Mouse (Mus musculus): Measurements from ENCODE around the gene Nt5c2.

Nt5c2 gene

DNA sequence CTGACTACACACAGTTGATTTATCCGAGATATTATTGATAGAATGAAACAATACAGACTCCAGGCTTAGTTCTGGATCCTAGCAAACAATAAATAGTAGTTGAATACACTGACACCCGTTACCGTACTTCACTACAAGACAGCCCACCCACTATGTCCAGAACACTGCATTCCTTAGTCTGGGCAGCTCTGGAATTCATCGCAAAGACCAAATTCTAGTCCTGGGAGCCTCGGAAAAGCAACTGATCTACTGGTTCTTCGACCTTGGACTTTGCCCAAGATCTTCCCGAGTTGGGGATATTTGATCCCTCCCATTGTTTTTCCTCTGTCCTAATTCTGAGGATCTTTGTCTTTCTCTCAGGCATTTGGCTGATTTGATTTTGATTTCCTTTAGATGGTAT is 52.1 kb downstream of the Nt5c2 start:
- no peak for DNase-seq

DNA sequence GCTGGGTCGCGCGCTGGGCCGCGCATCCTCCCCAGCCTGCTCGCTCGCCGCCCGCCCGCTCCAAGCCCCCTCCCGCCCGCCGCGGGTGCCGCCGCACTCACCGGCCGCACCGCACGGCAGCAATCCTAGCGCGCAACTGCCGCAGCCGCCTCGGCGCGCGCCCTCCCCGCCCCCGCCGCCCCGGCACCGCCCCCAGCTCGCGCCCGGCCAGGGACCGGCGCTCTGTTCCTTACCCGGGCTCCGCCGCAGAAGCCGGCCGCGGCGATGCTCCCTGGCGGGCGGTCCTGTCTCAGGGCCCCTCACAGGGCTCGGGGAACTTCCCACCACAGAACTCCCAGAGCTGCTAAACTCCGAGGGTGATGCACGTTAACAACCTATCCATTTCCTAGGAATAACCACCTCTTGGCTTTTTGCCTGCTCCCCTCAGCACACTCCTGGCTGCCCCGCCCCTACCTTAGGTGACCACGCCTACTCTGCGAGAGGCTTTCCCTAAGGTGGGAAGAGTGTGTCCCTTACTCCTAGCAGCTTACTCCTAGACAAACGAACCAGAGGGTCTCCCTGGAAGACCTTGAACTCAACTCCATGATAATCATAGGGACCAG is 52.7 kb downstream of the Nt5c2 start:
- DNase-seq, result peak; percentile 85

DNA sequence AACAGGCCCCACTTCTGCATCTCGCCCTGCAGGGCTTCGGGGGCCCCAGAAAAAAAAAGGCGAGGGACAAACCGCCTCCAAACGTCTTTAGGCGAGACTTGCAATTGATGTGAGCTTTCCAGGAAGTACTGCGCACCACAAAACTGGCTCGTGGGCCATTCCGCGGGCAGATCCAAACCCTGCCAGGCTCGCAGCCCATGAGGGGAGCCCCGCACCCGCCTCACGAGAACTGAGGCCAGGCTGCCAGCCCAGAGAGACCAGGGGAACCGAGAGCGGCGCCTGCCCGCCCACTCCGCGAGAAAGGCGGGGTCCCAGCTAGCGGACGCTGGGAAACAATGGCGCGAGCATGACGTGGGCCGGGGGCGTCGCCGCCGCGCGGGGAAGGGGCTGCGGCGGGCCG is 53.3 kb downstream of the Nt5c2 start:
- DNase-seq, result peak; percentile 83

DNA sequence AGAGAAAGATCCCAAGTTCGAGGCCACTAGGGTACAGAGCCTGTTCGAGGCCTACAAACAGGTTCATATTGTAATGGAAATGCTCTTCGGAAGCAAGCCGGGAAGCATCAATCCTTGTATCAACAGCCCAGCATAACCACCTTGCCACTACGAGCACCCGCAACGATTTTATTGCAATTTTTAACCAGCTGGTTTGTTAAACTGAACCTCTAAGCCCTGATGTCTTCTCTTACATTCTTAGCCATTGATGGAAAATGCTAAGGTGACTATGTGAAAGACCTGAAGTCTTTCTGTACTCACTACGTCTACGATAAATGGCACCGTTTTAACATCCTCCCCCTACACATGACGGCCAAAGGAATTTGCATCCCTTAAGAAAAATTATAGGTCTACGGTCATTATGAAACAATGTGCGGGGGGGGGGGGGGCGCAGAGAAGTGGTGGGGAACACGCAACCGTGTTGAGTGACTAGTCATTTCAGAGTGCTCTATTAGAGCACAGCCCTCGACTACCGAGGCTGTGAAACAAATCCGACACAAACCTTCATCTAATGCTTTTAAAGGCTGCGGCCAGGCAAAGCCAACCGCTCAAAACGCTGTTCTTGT is 53.8 kb downstream of the Nt5c2 start:
- DNase-seq, result peak; percentile 18

DNA sequence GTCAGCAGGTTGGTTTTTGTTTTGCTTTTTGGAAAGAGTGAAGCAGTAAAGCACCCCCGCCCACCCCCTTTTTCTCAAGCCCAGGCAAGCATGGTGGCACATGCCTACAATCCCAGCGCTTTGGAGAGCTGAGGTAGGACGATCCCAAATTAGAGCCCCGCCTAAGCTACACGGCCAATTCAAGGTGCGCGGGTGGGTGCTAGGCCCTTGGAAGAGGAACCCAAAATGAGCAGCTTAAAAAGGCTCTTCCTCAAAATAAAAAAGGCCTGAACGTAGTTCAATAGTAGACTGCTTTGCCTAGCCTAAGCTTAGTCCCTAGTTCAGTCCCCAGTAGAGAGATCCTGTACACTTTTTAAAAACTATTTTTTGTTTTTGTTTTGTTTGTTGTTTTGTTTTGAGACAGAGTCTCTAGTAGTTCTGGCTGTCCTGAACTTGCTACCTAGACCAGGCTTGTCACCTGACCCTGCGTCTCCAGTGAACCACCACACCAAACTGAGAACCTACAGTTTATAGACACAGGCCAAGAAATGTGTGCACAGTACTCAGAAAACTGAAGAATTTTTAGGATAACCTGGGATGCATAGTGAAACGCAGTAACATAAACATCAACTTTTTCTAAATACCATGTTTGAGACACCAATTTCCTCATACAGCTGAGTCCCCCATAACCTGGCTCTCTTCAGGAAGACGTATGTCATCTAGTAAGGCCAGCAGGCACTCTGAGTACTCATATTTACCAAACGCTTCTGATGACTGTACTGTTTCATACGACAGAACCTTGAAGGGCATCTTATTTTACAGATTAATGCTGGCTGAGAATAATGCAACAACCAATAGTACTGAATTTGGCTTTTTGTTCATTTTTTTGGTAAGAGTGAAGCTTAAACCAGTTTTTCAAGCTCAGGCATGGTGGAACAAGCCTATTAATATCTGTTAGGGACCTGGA is 54.6 kb downstream of the Nt5c2 start:
- no peak for DNase-seq

DNA sequence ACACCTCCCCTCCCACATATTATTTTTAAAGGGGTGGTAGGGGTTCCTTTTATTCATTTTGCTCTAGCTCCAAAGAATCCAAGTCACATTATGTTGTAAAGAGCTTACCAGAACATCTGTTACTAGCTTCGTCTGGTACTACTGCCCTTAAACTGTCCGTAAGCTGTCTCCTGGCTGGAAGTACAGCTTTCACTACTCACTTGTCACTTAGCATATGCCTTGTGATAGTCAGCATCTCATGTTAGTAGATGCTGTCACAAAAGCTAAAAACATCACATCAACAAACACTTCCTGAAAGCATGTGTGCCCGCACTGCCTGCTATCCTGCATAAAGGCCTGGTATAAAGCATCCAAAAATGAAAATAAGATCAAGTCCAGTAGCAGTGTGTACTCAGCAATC is 55.4 kb downstream of the Nt5c2 start:
- no peak for DNase-seq

DNA sequence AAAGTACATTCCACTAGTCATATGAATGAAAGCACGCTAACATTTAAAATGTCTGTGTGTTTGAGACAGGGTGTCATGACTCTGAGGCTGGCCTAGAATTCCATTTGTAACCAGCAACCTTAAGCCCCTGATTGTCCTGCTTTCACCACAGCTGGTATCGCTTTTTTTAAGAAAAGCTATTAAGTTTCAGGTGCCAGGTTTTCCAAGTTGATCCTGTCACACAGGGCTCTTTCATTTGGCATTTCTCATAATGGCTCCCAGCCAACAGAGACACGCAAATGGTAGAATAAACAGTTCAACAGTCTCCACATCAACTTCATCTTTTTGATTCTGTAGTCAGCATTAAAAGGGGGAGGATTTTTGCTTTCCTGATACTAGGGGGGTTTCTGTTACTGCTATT is 56.4 kb downstream of the Nt5c2 start:
- DNase-seq, result no peak

DNA sequence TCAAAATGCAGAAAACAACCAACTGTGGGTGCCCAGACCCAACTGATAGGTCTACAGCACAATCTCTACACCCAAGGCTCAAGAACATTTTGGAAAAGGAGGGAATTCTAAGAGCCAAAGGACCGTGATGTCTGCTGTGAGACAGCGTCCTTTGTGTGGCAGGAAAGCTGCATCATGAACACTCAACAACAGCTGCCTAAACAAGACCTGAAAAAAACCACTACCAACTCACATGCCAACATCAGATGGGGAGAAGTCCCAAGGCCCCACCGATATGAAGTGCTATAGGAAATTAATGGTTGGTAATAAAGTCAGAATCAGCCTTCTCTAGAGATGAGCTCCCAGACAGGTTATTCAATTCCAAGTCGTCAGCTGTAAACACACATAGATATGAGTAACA is 57.0 kb downstream of the Nt5c2 start:
- no peak for DNase-seq

DNA sequence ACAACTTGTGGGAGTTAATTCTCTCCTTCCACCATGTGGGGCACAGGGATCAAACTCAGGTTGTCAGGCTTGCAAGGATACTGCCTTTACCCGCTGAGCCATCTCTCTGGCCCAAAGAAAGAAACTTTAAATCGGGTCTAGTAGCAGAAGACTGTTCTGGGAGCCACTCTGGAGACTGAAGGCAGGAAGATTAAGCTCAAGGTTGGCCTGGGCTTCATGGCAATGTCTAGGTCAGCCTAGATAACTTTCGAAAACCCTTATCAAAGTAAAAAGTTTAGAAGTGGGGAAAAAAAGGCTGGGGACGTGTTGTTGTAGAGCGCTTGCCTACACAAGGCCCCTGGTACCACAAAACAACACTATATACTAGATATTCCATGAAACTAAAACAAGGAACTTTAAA is 58.0 kb downstream of the Nt5c2 start:
- DNase-seq, result no peak

DNA sequence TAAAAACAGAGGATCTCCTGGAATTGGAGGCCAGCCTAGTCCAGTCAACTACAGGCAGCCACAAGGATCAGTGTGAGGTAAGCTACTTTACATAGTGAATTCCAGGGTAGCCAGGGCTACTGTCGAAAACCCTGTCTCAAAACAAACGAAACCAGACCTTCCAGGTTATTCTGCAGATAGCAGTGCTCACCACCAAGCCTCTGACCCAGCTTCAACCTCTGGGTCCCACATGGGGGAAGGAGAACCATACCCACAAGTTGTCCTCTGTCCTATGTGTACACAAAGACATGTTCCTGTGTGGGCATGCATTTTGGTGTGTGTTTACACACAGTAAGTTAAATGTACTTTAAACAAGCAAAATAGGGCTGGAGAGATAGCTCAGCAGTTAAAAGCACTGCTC is 58.5 kb downstream of the Nt5c2 start:
- DNase-seq, result no peak

DNA sequence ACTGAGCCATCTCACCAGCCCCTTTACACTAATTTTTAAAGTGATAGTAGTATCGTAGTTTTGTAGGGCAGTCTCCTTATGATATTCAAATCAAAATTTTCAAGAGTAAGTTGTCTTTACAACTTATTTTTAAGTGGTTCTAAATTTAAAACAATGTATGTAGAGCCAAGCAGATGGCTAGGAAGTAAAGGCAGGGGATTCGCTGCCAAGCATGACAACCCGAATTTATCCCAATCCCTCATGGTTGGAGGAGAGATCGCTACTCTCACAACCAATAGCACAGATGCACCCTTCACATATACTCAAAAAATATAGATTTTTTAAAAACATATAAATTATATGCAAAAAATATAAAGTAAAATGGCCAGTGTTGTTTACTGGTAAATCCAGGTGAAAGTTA is 59.3 kb downstream of the Nt5c2 start:
- DNase-seq, result no peak

DNA sequence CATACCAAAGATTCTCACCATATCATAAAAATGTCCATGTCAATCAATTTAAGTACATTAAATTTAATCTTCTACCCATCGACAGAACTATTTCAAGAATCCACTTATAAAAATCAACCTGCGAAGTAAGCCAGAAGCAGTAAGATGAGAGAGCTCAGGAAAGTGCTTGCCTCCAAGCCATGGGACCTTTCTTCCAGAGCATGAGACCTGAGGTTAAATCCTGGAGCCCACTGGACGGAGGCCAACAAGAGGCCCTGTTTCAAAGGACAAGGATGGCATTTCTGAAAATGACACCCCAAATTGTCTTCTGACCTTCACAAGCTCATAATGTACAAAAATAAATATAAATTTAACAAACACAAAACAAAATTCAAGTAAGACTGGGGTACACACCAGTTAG is 61.4 kb downstream of the Nt5c2 start:
- no peak for DNase-seq

DNA sequence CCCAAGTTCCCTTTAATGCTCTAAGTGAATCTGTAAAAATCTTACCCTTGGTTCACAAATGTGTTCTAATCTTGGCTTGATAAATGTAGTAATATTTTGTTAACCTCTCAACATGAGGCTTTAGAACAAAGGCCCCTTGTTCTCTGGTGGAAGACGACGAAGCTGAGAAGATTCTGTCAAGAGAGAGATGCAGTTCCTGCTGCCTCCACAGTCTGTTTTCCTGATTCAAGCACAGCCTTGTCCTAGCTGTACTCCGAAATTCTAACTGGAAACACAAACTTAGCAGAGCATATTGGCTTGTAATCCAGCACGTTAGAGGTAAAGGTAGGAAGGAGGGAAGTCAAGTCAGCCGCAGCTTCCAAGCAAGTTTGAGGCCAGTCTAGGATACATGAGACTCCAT is 62.0 kb downstream of the Nt5c2 start:
- DNase-seq, result no peak

DNA sequence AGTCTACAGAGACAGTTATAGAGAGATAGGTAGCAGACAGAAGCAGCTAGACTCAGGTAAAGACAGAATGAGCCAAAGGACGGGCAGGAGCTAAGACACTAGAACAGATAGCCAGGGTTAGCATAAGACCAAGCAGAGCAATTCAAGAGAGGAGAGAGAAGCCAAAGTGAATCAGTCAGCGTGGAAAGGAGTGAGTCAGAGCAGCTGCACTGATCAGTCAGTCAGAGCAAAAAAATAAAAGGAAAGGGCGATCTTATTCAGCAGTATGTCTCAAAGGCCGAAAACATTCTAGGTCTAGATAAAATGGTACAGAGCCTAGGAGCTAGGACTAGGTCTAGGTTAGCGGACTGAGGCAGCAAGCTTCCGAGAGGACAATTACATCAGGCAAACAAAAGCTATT is 70.6 kb downstream of the Nt5c2 start:
- no peak for DNase-seq

DNA sequence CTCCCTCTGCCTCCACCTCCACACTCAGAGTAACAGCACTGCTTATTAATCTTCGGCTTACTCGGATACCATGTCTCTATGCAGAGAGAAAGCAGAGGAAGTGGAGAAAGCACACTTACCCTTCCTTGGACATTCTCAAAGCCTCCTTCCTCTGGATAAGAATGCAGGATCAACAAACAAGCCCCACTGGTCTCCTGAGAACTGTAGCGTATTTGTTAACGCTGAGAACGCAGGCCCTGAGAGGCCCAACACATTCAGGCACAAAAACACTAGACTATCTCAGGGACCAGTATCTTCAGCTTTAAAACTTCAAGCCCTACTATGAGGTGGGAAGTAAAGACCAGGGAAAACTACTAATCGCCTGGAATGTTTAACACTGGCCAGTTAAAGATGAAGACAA is 77.8 kb downstream of the Nt5c2 start:
- DNase-seq, result no peak

DNA sequence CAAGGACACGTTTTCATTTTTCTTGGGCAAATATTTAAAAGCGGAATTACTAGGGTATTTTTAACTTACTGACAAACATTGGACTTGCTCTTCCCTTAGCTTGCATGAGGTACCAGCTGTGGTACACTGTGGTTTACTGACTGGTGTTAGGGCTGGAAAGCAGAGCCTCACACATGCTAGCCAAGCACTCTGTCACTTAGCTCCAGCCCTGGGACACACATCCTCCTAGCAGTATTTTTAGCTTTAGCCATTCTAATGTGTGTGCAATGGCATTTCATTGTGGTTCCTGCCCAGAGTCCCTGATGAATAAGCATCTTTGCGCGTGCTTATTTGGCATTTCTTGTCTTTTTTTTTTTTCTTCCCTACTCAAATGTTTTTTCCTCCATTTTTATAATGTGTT is 80.9 kb downstream of the Nt5c2 start:
- no peak for DNase-seq

DNA sequence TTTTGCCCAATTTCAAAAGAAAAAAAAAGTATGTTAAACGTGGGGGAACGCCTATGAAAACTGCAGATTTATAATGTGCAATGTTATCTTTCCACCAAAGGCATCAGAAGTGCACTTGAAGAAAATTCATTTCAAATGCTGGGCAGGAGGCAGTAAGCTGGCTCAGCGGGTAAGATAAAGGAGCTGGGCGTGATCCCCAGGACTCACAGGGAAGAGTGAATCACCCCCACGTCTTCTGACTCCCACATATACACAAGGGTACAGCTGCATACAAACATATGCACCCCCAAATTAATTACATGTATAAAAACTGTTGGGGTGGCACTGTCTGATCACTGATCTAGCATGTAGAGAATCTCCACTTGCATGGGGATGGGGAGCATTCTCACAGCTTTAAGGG is 82.3 kb downstream of the Nt5c2 start:
- DNase-seq, result no peak

DNA sequence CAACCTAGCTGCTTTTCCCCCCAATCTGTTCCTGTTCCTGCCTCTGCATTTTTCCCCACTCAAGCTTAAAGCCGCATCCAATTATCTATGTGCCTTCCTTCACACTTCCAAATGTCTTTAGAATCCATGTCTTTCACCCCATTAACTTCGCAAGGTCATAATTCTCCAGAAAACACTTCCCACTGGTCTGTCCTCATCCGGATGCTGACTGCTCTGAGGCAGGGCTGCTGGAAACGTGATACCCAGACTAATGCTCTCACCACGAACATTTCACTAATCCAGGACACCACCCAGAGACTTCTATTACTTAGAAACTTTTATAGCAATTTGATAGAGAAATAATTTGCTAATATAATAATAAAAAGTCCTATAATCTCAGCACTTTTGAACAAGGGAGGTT is 84.9 kb downstream of the Nt5c2 start:
- DNase-seq, result no peak

DNA sequence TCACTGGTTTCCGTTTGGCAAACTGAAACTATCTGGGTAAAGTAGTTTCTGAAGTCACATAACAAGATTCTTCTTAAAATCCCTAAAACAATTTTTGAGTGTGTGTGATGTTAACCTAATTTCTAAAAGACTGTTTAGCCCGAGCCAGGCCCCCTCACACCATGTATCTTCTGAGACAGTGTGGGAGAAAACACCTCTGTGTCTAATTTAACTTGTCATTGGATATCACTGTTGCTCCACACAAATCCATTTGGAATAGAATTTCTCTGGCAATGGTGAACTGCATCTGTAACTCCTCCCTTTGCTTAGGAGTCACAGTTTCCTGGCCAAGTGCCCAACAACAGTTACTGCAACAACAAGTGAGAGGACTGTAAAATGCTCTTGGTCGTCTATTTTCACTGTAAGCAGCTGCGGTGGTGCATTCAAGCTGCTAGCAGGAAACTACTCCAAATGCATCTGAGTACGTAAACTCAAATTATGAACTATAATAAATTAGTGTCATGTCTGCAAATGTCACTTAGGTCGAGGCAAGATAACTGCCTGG is 85.8 kb downstream of the Nt5c2 start:
- peak; percentile 33 for DNase-seq

DNA sequence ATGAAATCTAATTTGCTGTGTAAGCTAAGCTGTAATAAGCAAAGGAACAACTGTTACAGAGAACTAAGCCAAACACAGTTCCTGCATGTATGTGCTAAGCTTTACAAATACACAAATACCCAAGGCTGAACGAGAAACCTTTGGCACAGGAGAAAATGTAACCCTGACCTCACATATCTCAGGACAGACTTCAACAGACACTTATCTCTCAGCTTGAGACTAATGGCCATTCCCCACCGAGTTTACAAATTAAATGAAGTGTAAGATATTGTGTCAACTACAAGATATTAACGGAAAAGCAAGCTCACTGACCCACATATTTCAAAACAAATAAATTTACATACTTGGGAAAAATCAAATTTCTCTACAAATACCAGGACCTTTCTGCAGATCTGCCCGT is 86.8 kb downstream of the Nt5c2 start:
- DNase-seq, result no peak

DNA sequence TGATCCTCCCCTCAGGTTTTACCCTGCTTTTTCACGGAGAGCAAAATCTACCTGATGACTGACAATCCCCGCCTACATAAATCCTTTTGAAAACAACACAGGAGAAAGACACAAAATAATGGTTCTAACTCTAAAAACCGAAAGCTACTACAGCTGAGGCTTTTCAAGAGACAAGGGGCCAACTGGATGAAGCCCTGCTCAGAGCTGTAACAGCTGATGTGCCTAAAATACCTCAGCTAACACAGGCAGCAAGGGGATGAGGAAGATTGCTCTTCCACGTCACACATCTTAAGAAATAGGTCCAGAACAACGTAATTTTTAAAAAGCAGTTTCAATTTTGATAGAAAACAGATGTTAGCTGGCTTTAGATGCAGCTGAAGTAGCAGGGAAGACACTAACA is 88.0 kb downstream of the Nt5c2 start:
- peak; percentile 45 for DNase-seq

DNA sequence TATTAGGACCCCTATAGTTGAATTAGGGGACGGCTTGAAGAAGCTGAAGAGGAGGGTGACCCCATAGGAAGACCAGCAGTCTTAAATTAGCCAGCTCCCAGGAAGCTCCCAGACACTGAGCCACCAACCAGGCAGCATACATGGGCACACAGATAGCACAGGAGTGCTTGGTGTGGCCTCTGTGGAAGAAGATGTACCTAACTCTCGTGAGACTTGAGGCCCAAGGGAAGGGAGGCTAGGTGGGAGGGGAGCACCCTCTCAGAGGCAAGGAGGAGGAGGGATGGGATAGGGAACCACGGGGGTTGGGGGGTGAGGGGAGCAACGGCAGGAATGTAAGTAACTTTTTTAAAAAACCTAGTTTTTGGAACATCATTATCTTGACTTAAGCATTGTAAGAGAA is 88.6 kb downstream of the Nt5c2 start:
- DNase-seq, result peak; percentile 43

DNA sequence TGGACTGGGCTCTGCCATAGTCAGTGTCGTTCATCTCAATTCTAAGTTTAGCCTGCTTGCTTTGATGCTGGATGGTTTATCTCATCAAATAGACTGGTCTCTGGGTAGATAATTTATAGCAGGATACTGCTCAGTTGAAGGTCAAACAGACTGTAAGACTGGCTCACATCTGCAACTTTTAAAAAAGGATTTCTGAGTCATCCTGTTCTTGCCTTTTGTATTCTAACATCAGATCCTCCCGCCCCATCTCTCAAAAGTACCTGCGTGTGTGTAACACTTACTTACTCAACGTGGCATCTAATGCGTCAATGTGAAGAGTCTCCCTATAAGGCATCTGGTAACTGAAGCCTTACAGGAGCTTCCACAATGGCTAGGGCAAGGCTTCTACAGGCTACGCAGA is 94.4 kb downstream of the Nt5c2 start:
- DNase-seq, result no peak
